Mouse (Mus musculus): ENCODE measurements at regions not wholly inside any gene's neighbourhood (a gene's known extent, or its start where the extent isn't known, plus 50 kb on each side); places are given as distances from the start of the nearest gene placed in this dataset.

GRCm38 (mm10) chr16:55691069-55691468, 147.6 kb downstream of the Nfkbiz start:
- DNase-seq (ENCODE audit: low spot score in 2 of 2): no peak

GRCm38 (mm10) chr16:55663946-55664345, 174.8 kb downstream of the Nfkbiz start:
- no peak for DNase-seq (ENCODE audit: low spot score in 2 of 2)

- DNase-seq (ENCODE audit: low spot score in 2 of 2): no peak
Observed at GRCm38 (mm10) chr16:55636667-55637450, 201.8 kb downstream of the Nfkbiz start.

GRCm38 (mm10) chr16:55636224-55636623, 202.5 kb downstream of the Nfkbiz start:
- DNase-seq (ENCODE audit: low spot score in 2 of 2): no peak

- no peak for DNase-seq (ENCODE audit: low spot score in 2 of 2)
Observed at GRCm38 (mm10) chr16:55634691-55635090, 204.0 kb downstream of the Nfkbiz start.

GRCm38 (mm10) chr16:55632220-55632619, 206.5 kb downstream of the Nfkbiz start:
- DNase-seq (ENCODE audit: low spot score in 2 of 2): no peak

- DNase-seq (ENCODE audit: low spot score in 2 of 2): no peak
Observed at GRCm38 (mm10) chr16:55631637-55632036, 207.1 kb downstream of the Nfkbiz start.

- DNase-seq (ENCODE audit: low spot score in 2 of 2): no peak
Observed at GRCm38 (mm10) chr16:55631048-55631447, 207.7 kb downstream of the Nfkbiz start.

- no peak for DNase-seq (ENCODE audit: low spot score in 2 of 2)
Observed at GRCm38 (mm10) chr16:55627531-55627930, 211.2 kb downstream of the Nfkbiz start.

- no peak for DNase-seq (ENCODE audit: low spot score in 2 of 2)
Observed at GRCm38 (mm10) chr16:55623422-55623821, 215.3 kb downstream of the Nfkbiz start.

- DNase-seq (ENCODE audit: low spot score in 2 of 2): no peak
Observed at GRCm38 (mm10) chr16:55619731-55620130, 219.0 kb downstream of the Nfkbiz start.

- no peak for DNase-seq (ENCODE audit: low spot score in 2 of 2)
Observed at GRCm38 (mm10) chr16:55617958-55618357, 220.7 kb downstream of the Nfkbiz start.

GRCm38 (mm10) chr16:55617506-55617905, 221.2 kb downstream of the Nfkbiz start:
- DNase-seq (ENCODE audit: low spot score in 2 of 2): no peak

- no peak for DNase-seq (ENCODE audit: low spot score in 2 of 2)
Observed at GRCm38 (mm10) chr16:55616408-55617120, 222.1 kb downstream of the Nfkbiz start.

GRCm38 (mm10) chr16:55612873-55613272, 225.8 kb downstream of the Nfkbiz start:
- DNase-seq (ENCODE audit: low spot score in 2 of 2): no peak

- DNase-seq (ENCODE audit: low spot score in 2 of 2): no peak
Observed at GRCm38 (mm10) chr16:55612001-55612400, 226.7 kb downstream of the Nfkbiz start.

GRCm38 (mm10) chr16:55611172-55611571, 227.5 kb downstream of the Nfkbiz start:
- DNase-seq (ENCODE audit: low spot score in 2 of 2): no peak

- DNase-seq (ENCODE audit: low spot score in 2 of 2): no peak
Observed at GRCm38 (mm10) chr16:55608361-55608760, 230.3 kb downstream of the Nfkbiz start.

- no peak for DNase-seq (ENCODE audit: low spot score in 2 of 2)
Observed at GRCm38 (mm10) chr16:55606447-55607239, 232.1 kb downstream of the Nfkbiz start.

GRCm38 (mm10) chr16:55603611-55604010, 235.1 kb downstream of the Nfkbiz start:
- no peak for DNase-seq (ENCODE audit: low spot score in 2 of 2)

GRCm38 (mm10) chr16:55589382-55589956, 249.2 kb downstream of the Nfkbiz start:
- DNase-seq (ENCODE audit: low spot score in 2 of 2): no peak

All from layer of hippocampus, adult 18-20 months (tissue).